Mouse (Mus musculus) regulatory T cell (primary cell): ENCODE results near the gene Gucd1.
"Not testable (repeated sequence)": the region's sequence is repeated elsewhere in the genome, so short reads cannot be mapped to it uniquely, and the experiment has no call there.

ENCODE experiments used
- in situ Hi-C: fragments of 300-600 bp; cut with MboI, MseI; formaldehyde crosslinking; loops from one replicate; pipeline ENCODE4 v1.15.1; 2025; ENCODE audit warnings: high pct_unique_total_duplicates

Gene Gucd1

GRCm38 (mm10) chr10:75394796-75395195 lies 123.0 kb downstream of the Gucd1 start:
- in situ Hi-C loops, result no loop called here

- in situ Hi-C loops, result no loop called here
These were observed 126.9 kb downstream of the Gucd1 start for GRCm38 (mm10) chr10:75390832-75391231.

- in situ Hi-C loops, result no loop called here
These were observed 127.6 kb downstream of the Gucd1 start for GRCm38 (mm10) chr10:75390156-75390555.

- in situ Hi-C loops, result no loop called here
These were observed 139.1 kb downstream of the Gucd1 start for GRCm38 (mm10) chr10:75378688-75379087.

GRCm38 (mm10) chr10:75373655-75374351 lies 144.0 kb downstream of the Gucd1 start:
- in situ Hi-C loops, result not testable (repeated sequence)

GRCm38 (mm10) chr10:75365231-75365633 lies 152.5 kb downstream of the Gucd1 start:
- in situ Hi-C loops, result no loop called here

GRCm38 (mm10) chr10:75364796-75365195 lies 153.0 kb downstream of the Gucd1 start:
- in situ Hi-C loops, result no loop called here

GRCm38 (mm10) chr10:75364214-75364690 lies 153.5 kb downstream of the Gucd1 start:
- in situ Hi-C loops, result not testable (repeated sequence)

GRCm38 (mm10) chr10:75355341-75355740 lies 162.4 kb downstream of the Gucd1 start:
- in situ Hi-C loops, result no loop called here

- in situ Hi-C loops, result not testable (repeated sequence)
These were observed 163.9 kb downstream of the Gucd1 start for GRCm38 (mm10) chr10:75353838-75354241.

GRCm38 (mm10) chr10:75352541-75352940 lies 165.2 kb downstream of the Gucd1 start:
- in situ Hi-C loops, result no loop called here

- in situ Hi-C loops, result no loop called here
These were observed 167.2 kb downstream of the Gucd1 start for GRCm38 (mm10) chr10:75350564-75350963.

GRCm38 (mm10) chr10:75345265-75345664 lies 172.5 kb downstream of the Gucd1 start:
- in situ Hi-C loops, result no loop called here

- in situ Hi-C loops, result not testable (repeated sequence)
These were observed 173.2 kb downstream of the Gucd1 start for GRCm38 (mm10) chr10:75344563-75344962.

GRCm38 (mm10) chr10:75341936-75342335 lies 175.8 kb downstream of the Gucd1 start:
- in situ Hi-C loops, result no loop called here

- in situ Hi-C loops, result no loop called here
These were observed 178.4 kb downstream of the Gucd1 start for GRCm38 (mm10) chr10:75339377-75339776.

- in situ Hi-C loops, result no loop called here
These were observed 178.9 kb downstream of the Gucd1 start for GRCm38 (mm10) chr10:75338852-75339251.

GRCm38 (mm10) chr10:75337231-75337630 lies 180.5 kb downstream of the Gucd1 start:
- in situ Hi-C loops, result no loop called here

GRCm38 (mm10) chr10:75335075-75335474 lies 182.7 kb downstream of the Gucd1 start:
- in situ Hi-C loops, result no loop called here

- in situ Hi-C loops, result no loop called here
These were observed 183.6 kb downstream of the Gucd1 start for GRCm38 (mm10) chr10:75334175-75334574.

- in situ Hi-C loops, result no loop called here
These were observed 184.5 kb downstream of the Gucd1 start for GRCm38 (mm10) chr10:75333176-75333776.

GRCm38 (mm10) chr10:75332268-75332667 lies 185.5 kb downstream of the Gucd1 start:
- in situ Hi-C loops, result no loop called here

- in situ Hi-C loops, result loop anchor here (5.0 kb wide), 1 partner anchor 109 kb away; no protein-coding TSS in a partner anchor
These were observed 189.5 kb downstream of the Gucd1 start for GRCm38 (mm10) chr10:75328201-75328704.
